Mouse (Mus musculus): ENCODE results near the gene Wnt9b. TPM values are rescaled to one million over a fixed set of nuclear protein-coding genes. Genes with fewer than 3 reads are reported as not detected.

The Wnt9b gene
- total RNA-seq (2014; rRNA removed) (0.34 and 0.65 TPM in 2 replicates), polyA plus RNA-seq (2012; rRNA removed) (0.44 and 0.91 TPM in 2 replicates)

GRCm38 (mm10) chr11:103749306-103750089 is at the start of gene Wnt9b:
Gene Wnt9b, minus strand, starts transcription at chr11:103749821.
- TF ChIP-seq CTCF (IDR thresholded peaks at IDR 0.05; ENCODE audit: low read depth, low read length) (no peak), POLR2A (IDR thresholded peaks at IDR 0.05; ENCODE audit: extremely low read depth, insufficient read depth, low read length) (no peak)
- Histone ChIP-seq H3K9ac (ENCODE audit: low read depth, low read length) (peak within 1 kb of the TSS; percentile 52), H3K79me2 (ENCODE audit: control insufficient read depth, insufficient read depth, low read length) (no peaks in the 10 kb centered on the region), H3K4me3 (ENCODE audit: insufficient read depth, low read depth, low read length) (peak within 1 kb of the TSS; percentile 52), H3K4me1 (ENCODE audit: control insufficient read depth, insufficient read depth, low read length) (peaks cover 7% of the 10 kb centered on the region), H3K27ac (replicated peaks; ENCODE audit: insufficient read depth, low read depth, low read length) (no peak within 1 kb of the TSS), H3K36me3 (ENCODE audit: control insufficient read depth, insufficient read depth, low read length) (no peaks in the 10 kb centered on the region), H3K27me3 (ENCODE audit: control insufficient read depth, insufficient read depth, low read length) (peaks cover 8% of the 10 kb centered on the region)
- 2% methylated on average over 67 of the region's 68 CpGs for WGBS
- DNase-seq (ENCODE audit: extremely low read depth, low read depth, low spot score), result no peak

- no peaks in the 10 kb centered on the region for H3K27me3 ChIP-seq (ENCODE audit: control insufficient read depth, insufficient read depth, low read length)
Measured at GRCm38 (mm10) chr11:103789951-103790350, 40.3 kb upstream of the Wnt9b start.

GRCm38 (mm10) chr11:103780152-103780551 is 30.5 kb upstream of the Wnt9b start:
- Histone ChIP-seq H3K9ac (ENCODE audit: low read depth, low read length) (no peak overlapping the region), H3K4me1 (ENCODE audit: control insufficient read depth, insufficient read depth, low read length) (no peaks in the 10 kb centered on the region), H3K36me3 (ENCODE audit: control insufficient read depth, insufficient read depth, low read length) (no peaks in the 10 kb centered on the region), H3K27me3 (ENCODE audit: control insufficient read depth, insufficient read depth, low read length) (no peaks in the 10 kb centered on the region; the same call in 1 of the 2 replicates), H3K4me3 (ENCODE audit: insufficient read depth, low read depth, low read length) (no peak overlapping the region), H3K79me2 (ENCODE audit: control insufficient read depth, insufficient read depth, low read length) (no peaks in the 10 kb centered on the region), H3K27ac (replicated peaks; ENCODE audit: insufficient read depth, low read depth, low read length) (no peak overlapping the region)
- TF ChIP-seq CTCF (IDR thresholded peaks at IDR 0.05; ENCODE audit: low read depth, low read length) (no peak), POLR2A (IDR thresholded peaks at IDR 0.05; ENCODE audit: extremely low read depth, insufficient read depth, low read length) (no peak)
- DNase-seq (ENCODE audit: extremely low read depth, low read depth, low spot score), result no peak
- WGBS, result 75% methylated on average over 9 of the region's 9 CpGs

More at GRCm38 (mm10) chr11:103789951-103790350, 40.3 kb upstream of the Wnt9b start:
- Histone ChIP-seq H3K27ac (replicated peaks; ENCODE audit: insufficient read depth, low read depth, low read length) (no peak overlapping the region), H3K4me3 (ENCODE audit: insufficient read depth, low read depth, low read length) (no peak overlapping the region), H3K79me2 (ENCODE audit: control insufficient read depth, insufficient read depth, low read length) (no peaks in the 10 kb centered on the region), H3K4me1 (ENCODE audit: control insufficient read depth, insufficient read depth, low read length) (no peaks in the 10 kb centered on the region), H3K36me3 (ENCODE audit: control insufficient read depth, insufficient read depth, low read length) (no peaks in the 10 kb centered on the region), H3K9ac (ENCODE audit: low read depth, low read length) (no peak overlapping the region)
- TF ChIP-seq POLR2A (IDR thresholded peaks at IDR 0.05; ENCODE audit: extremely low read depth, insufficient read depth, low read length), result no peak
- DNase-seq (ENCODE audit: extremely low read depth, low read depth, low spot score), result no peak
- 63% methylated on average over 5 of the region's 5 CpGs for WGBS

GRCm38 (mm10) chr11:103774228-103774530 is 24.6 kb upstream of the Wnt9b start:
- peaks cover 17% of the 10 kb centered on the region; the same call in 1 of the 2 replicates for H3K27me3 ChIP-seq (ENCODE audit: control insufficient read depth, insufficient read depth, low read length)
- DNase-seq (ENCODE audit: extremely low read depth, low read depth, low spot score), result no peak
- H3K36me3 ChIP-seq (ENCODE audit: control insufficient read depth, insufficient read depth, low read length), result no peaks in the 10 kb centered on the region
- H3K4me1 ChIP-seq (ENCODE audit: control insufficient read depth, insufficient read depth, low read length), result no peaks in the 10 kb centered on the region
- TF ChIP-seq CTCF (IDR thresholded peaks at IDR 0.05; ENCODE audit: low read depth, low read length) (no peak), POLR2A (IDR thresholded peaks at IDR 0.05; ENCODE audit: extremely low read depth, insufficient read depth, low read length) (no peak)
- no peaks in the 10 kb centered on the region for H3K79me2 ChIP-seq (ENCODE audit: control insufficient read depth, insufficient read depth, low read length)
- 3% methylated on average over 19 of the region's 19 CpGs for WGBS
- no peak overlapping the region for H3K9ac ChIP-seq (ENCODE audit: low read depth, low read length)
- no peak overlapping the region for H3K4me3 ChIP-seq (ENCODE audit: insufficient read depth, low read depth, low read length)
- H3K27ac ChIP-seq (replicated peaks; ENCODE audit: insufficient read depth, low read depth, low read length), result no peak overlapping the region

GRCm38 (mm10) chr11:103773387-103774227 is 24.0 kb upstream of the Wnt9b start, which contains the start of gene Wnt3:
Gene Wnt3, plus strand, starts transcription at chr11:103774150.
- H3K79me2 ChIP-seq (ENCODE audit: control insufficient read depth, insufficient read depth, low read length), result no peaks in the 10 kb centered on the region
- H3K27ac ChIP-seq (replicated peaks; ENCODE audit: insufficient read depth, low read depth, low read length), result no peak within 1 kb of the TSS
- peaks cover 17% of the 10 kb centered on the region; the same call in 1 of the 2 replicates for H3K27me3 ChIP-seq (ENCODE audit: control insufficient read depth, insufficient read depth, low read length)
- no peak within 1 kb of the TSS for H3K9ac ChIP-seq (ENCODE audit: low read depth, low read length)
- DNase-seq (ENCODE audit: extremely low read depth, low read depth, low spot score), result no peak
- no peaks in the 10 kb centered on the region for H3K4me1 ChIP-seq (ENCODE audit: control insufficient read depth, insufficient read depth, low read length)
- TF ChIP-seq POLR2A (IDR thresholded peaks at IDR 0.05; ENCODE audit: extremely low read depth, insufficient read depth, low read length) (no peak), CTCF (IDR thresholded peaks at IDR 0.05; ENCODE audit: low read depth, low read length) (no peak)
- WGBS, result 2% methylated on average over 60 of the region's 60 CpGs
- no peak within 1 kb of the TSS for H3K4me3 ChIP-seq (ENCODE audit: insufficient read depth, low read depth, low read length)
- H3K36me3 ChIP-seq (ENCODE audit: control insufficient read depth, insufficient read depth, low read length), result no peaks in the 10 kb centered on the region
